Mouse (Mus musculus) urinary bladder, postnatal 4 days (tissue): ENCODE results near the gene Serpinb2.

Source experiments
- DNase-seq, 2 experiments: peaks; one replicate each; pipeline ENCODE4 v3.0.0; 2021 to 2022; ENCODE audit warnings: low spot score in 2 of 2

The Serpinb2 gene

DNA sequence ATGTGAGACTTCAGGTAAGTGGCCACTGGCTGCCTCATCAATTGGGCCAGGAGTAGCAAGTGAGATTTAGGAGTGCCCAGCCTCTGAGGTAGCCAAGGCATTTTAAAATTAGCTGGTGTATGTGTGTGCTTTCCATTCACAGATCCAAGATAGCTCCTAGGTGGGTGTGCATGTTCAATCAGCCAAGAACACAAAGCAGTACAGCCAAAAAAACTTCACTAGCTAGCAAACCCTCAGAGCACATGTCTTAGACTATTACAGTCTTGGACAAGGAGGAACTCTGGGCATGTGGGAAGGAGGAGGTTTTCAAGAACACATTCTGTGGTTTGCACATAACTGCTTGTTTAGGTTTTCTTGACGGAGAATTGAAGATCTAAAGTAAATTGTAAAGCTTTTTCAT lies 70.0 kb downstream of the Serpinb2 start:
- DNase-seq: no peak

DNA sequence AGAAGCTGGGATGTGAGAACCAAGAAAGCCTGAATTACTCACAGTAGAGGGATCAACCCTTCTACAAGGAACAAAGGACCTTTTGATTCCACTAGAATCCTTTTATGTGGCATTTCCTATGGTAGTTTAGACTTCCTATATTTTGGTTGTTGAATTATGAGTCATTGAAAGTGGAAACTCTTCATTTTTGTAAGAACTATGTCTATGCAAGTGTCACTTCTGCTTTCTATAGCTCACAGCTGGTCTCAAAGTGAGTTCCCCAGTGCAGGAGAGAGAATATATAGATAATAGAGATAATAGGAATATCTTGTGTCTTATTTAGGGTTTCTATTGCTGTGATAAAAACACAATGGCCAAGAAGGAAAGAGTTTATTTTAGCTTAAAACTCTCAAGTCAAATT lies 71.7 kb downstream of the Serpinb2 start:
- DNase-seq: no peak

GRCm38 (mm10) chr1:107583958-107584376 lies 72.7 kb downstream of the Serpinb2 start:
- DNase-seq: no peak

- no peak for DNase-seq
Observed at GRCm38 (mm10) chr1:107584932-107585331, 73.7 kb downstream of the Serpinb2 start.
